Mouse (Mus musculus): ENCODE data around the gene Ildr1. TPM values are rescaled to one million over a fixed set of nuclear protein-coding genes. Genes with fewer than 3 reads are reported as not detected.

Gene Ildr1
- polyA plus RNA-seq, 1 experiment from 2014 or later = 0.20 TPM

DNA sequence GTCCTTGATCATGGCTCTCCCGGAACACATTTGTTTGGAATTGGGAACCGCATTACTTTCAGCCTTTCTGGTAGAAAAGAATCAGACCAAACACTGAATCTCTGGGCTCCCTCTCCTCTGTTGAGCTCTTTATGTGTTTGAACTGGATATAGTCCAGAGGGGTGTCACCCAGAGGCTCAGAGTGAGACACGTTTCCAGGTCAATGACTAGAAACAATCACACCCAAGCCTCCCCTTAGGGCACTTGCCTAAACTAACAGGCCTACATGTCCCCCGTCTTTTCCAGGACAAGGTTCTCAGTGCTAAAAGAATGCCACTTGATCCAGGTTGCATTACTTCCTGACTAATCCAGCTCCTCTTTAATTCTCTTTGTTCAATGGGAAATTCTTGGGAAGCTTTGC, 77.1 kb downstream of the Ildr1 start:
- Histone ChIP-seq H3K4me3 (ENCODE audit: low read depth, low read length) (no peak overlapping the region), H3K9ac (ENCODE audit: low read length) (no peak overlapping the region), H3K4me2 (ENCODE audit: low read depth, low read length, severe bottlenecking) (no peak overlapping the region), H3K4me1 (replicated peaks; ENCODE audit: control insufficient read depth, insufficient read depth, low read length) (no peaks in the 10 kb centered on the region), H3K36me3 (ENCODE audit: control insufficient read depth, insufficient read depth, low read length) (no peaks in the 10 kb centered on the region), H3K27ac (ENCODE audit: low read depth, low read length) (no peak overlapping the region), H3K27me3 (ENCODE audit: control insufficient read depth, insufficient read depth, low read length) (no peaks in the 10 kb centered on the region), H3K9me3 (ENCODE audit: control insufficient read depth, low read length) (no peaks in the 10 kb centered on the region)
- 24% methylated on average over 4 of the region's 4 CpGs for WGBS
- no peak for DNase-seq (ENCODE audit: low spot score)
- ATAC-seq (replicated peaks; ENCODE audit: low FRiP score) = no peak

DNA sequence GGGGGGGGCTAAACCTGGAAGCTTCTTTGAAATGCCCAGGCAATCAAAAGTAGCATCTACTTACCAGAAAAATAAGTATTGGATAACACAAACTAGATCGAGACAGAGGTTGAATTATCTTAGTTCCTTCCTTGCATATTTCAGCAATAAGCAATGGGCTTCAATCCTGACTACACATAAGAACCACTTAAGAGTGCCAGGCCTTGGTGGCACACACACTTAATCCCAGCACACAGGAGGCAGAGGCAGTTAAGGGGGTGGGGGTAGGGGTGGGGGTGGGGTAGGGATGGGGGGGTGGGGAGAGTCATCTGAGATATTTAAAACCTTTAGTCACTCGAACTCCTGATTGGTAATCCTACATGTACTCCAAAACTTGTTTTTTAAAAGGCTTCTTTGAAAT, 77.5 kb downstream of the Ildr1 start:
- no peaks in the 10 kb centered on the region for H3K36me3 ChIP-seq (ENCODE audit: control insufficient read depth, insufficient read depth, low read length)
- 58% methylated on average over 2 of the region's 2 CpGs for WGBS
- H3K4me2 ChIP-seq (ENCODE audit: low read depth, low read length, severe bottlenecking) = no peak overlapping the region
- no peak overlapping the region for H3K9ac ChIP-seq (ENCODE audit: low read length)
- DNase-seq (ENCODE audit: low spot score) = no peak
- no peaks in the 10 kb centered on the region for H3K4me1 ChIP-seq (replicated peaks; ENCODE audit: control insufficient read depth, insufficient read depth, low read length)
- no peaks in the 10 kb centered on the region for H3K27me3 ChIP-seq (ENCODE audit: control insufficient read depth, insufficient read depth, low read length)
- H3K9me3 ChIP-seq (ENCODE audit: control insufficient read depth, low read length) = no peaks in the 10 kb centered on the region
- H3K4me3 ChIP-seq (ENCODE audit: low read depth, low read length) = no peak overlapping the region
- H3K27ac ChIP-seq (ENCODE audit: low read depth, low read length) = no peak overlapping the region
- ATAC-seq (replicated peaks; ENCODE audit: low FRiP score) = no peak

DNA sequence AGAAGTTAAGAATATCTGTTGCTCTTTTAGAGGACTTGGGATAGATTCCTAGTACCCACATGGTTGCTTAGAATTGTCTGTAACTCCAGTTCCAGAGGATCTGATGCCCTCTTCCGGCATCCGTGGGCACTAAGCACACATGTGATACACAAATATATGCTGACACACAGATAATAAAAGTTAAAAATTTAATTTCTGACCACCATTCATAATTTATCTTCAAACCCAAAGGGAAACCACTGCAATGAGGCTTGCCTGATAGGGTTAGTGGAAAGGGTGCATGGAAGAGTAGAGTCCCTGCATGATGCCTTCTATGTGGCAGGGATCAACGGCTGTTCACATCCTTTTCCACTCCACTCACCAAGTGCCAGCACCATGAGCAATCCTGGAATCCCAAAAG, 77.9 kb downstream of the Ildr1 start:
- Histone ChIP-seq H3K4me2 (ENCODE audit: low read depth, low read length, severe bottlenecking) (no peak overlapping the region), H3K27ac (ENCODE audit: low read depth, low read length) (no peak overlapping the region), H3K9ac (ENCODE audit: low read length) (no peak overlapping the region), H3K4me3 (ENCODE audit: low read depth, low read length) (no peak overlapping the region), H3K9me3 (ENCODE audit: control insufficient read depth, low read length) (no peaks in the 10 kb centered on the region), H3K27me3 (ENCODE audit: control insufficient read depth, insufficient read depth, low read length) (no peaks in the 10 kb centered on the region), H3K4me1 (replicated peaks; ENCODE audit: control insufficient read depth, insufficient read depth, low read length) (no peaks in the 10 kb centered on the region), H3K36me3 (ENCODE audit: control insufficient read depth, insufficient read depth, low read length) (no peaks in the 10 kb centered on the region)
- ATAC-seq (replicated peaks; ENCODE audit: low FRiP score) (no peak), DNase-seq (ENCODE audit: low spot score) (no peak)
- 90% methylated on average over 3 of the region's 3 CpGs for WGBS

DNA sequence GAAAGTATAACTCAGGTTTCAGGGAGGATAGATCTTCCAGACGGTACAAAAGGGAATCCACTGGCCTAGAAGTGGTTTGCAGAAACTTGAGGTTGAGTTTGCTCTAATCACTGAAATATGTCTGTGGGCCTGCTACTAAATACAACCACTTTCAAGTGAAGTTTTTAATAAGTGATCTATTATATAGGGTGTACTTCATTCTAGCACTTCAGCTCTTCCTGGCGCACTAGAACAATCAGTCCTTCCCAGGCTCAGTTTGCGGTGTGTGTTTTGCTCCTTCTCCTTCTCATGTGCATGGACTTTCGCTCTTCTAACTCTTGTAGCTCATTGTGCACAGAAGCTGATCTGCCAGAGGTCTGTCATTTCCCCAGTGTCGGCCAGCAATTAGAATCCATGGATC, 79.2 kb downstream of the Ildr1 start:
- no peak for ATAC-seq (replicated peaks; ENCODE audit: low FRiP score)

DNA sequence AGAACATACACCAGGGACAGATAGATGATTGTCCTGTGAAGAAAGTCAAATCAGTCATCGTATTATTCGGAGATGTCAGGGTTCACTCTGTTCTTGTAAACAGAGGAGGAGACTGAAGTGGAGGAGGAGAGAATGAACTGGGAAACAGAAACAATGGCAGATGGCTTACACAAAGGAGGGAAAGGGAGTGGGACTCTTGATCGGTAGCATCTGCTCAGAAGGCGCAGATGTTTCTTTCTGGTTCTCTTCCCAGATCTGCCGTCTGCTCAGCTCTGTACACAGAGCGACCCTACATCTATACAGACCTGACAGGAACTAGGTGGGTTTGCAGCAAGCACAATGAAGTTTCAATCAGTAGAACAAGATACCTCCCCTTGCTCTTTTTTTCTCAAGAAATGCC, 81.9 kb downstream of the Ildr1 start:
- WGBS = 92% methylated on average over 6 of the region's 6 CpGs
- H3K27me3 ChIP-seq (ENCODE audit: control insufficient read depth, insufficient read depth, low read length) = no peaks in the 10 kb centered on the region
- no peaks in the 10 kb centered on the region for H3K9me3 ChIP-seq (ENCODE audit: control insufficient read depth, low read length)
- no peak for ATAC-seq (replicated peaks; ENCODE audit: low FRiP score)
- no peak overlapping the region for H3K9ac ChIP-seq (ENCODE audit: low read length)
- H3K4me2 ChIP-seq (ENCODE audit: low read depth, low read length, severe bottlenecking) = no peak overlapping the region
- no peak for DNase-seq (ENCODE audit: low spot score)
- no peaks in the 10 kb centered on the region for H3K36me3 ChIP-seq (ENCODE audit: control insufficient read depth, insufficient read depth, low read length)
- H3K4me3 ChIP-seq (ENCODE audit: low read depth, low read length) = no peak overlapping the region
- H3K4me1 ChIP-seq (replicated peaks; ENCODE audit: control insufficient read depth, insufficient read depth, low read length) = no peaks in the 10 kb centered on the region
- H3K27ac ChIP-seq (ENCODE audit: low read depth, low read length) = no peak overlapping the region

More for the DNA sequence above, 79.2 kb downstream of the Ildr1 start:
- no peaks in the 10 kb centered on the region for H3K27me3 ChIP-seq (ENCODE audit: control insufficient read depth, insufficient read depth, low read length)
- no peak overlapping the region for H3K4me3 ChIP-seq (ENCODE audit: low read depth, low read length)
- H3K9me3 ChIP-seq (ENCODE audit: control insufficient read depth, low read length) = no peaks in the 10 kb centered on the region
- H3K27ac ChIP-seq (ENCODE audit: low read depth, low read length) = no peak overlapping the region
- H3K4me1 ChIP-seq (replicated peaks; ENCODE audit: control insufficient read depth, insufficient read depth, low read length) = no peaks in the 10 kb centered on the region
- DNase-seq (ENCODE audit: low spot score) = no peak
- H3K4me2 ChIP-seq (ENCODE audit: low read depth, low read length, severe bottlenecking) = no peak overlapping the region
- WGBS = 91% methylated on average over 5 of the region's 5 CpGs
- H3K36me3 ChIP-seq (ENCODE audit: control insufficient read depth, insufficient read depth, low read length) = no peaks in the 10 kb centered on the region
- no peak overlapping the region for H3K9ac ChIP-seq (ENCODE audit: low read length)

Other genes starting within 250 kb of the Ildr1 start
- gene Stfa3, start 238.6 kb upstream of the Ildr1 start, polyA plus RNA-seq (2014; fragmentation: Nextera tagmentation; extraction: Ambion mirVana) = not detected in 2 replicates
- gene Casr, start 131.8 kb upstream of the Ildr1 start, polyA plus RNA-seq (2014; fragmentation: Nextera tagmentation; extraction: Ambion mirVana) = 0.13 TPM in 1 of 2 replicates, not detected in the other
- gene Cd86, start 27.9 kb upstream of the Ildr1 start, polyA plus RNA-seq (2014; fragmentation: Nextera tagmentation; extraction: Ambion mirVana) = 1.4 and 1.7 TPM in 2 replicates
- 1.8 and 2.7 TPM in 2 replicates for gene Slc15a2, start 91.0 kb downstream of the Ildr1 start, polyA plus RNA-seq (2014; fragmentation: Nextera tagmentation; extraction: Ambion mirVana)
- 68.0 and 72.7 TPM in 2 replicates for gene Iqcb1, start 134.4 kb downstream of the Ildr1 start, polyA plus RNA-seq (2014; fragmentation: Nextera tagmentation; extraction: Ambion mirVana)
- gene Eaf2, start 181.0 kb downstream of the Ildr1 start, polyA plus RNA-seq (2014; fragmentation: Nextera tagmentation; extraction: Ambion mirVana) = 0.99 and 1.4 TPM in 2 replicates
- gene Golgb1, start 181.2 kb downstream of the Ildr1 start, polyA plus RNA-seq (2014; fragmentation: Nextera tagmentation; extraction: Ambion mirVana) = 74.2 and 78.2 TPM in 2 replicates
- 0.88 and 1.0 TPM in 2 replicates for gene Hcls1, start 241.0 kb downstream of the Ildr1 start, polyA plus RNA-seq (2014; fragmentation: Nextera tagmentation; extraction: Ambion mirVana)